Mouse (Mus musculus): ENCODE measurements around the gene Tmbim1. TPM values are rescaled to one million over a fixed set of nuclear protein-coding genes. Genes with fewer than 3 reads are reported as not detected.
"Not testable (repeated sequence)": the region's sequence is repeated elsewhere in the genome, so short reads cannot be mapped to it uniquely, and the experiment has no call there.

The Tmbim1 gene
- polyA plus RNA-seq, 1 experiment, result 46.0 TPM

DNA sequence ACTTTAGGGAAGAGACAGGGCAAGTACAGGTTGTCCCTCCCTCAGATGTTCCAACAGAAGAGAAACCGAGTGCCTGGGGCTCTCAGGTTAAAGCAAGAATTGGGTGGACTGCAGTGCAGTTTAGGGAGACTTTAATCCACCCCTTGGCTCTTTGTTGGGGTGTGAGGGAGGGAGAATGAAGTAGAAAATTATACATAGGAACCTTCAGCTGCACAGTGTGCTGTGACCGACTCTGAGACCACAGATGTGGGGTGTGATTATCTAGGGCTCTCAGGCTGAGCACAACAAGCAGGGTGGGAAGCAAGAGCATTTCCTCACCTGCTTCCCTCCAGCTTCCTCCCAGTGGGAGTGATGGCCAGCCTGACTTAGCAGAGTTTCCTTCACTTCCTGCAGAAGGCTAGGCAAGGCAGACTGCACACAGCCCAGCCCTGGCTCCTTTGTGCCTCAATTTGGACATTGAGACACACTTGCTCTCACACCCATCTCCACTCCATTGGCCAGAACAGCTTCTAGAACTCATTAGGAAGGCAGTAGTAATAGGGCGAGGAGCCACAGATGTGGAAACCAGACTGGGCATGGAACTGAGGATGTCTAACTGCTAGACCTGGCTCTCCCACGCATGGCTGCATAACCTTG, 25.7 kb upstream of the Tmbim1 start:
- Histone ChIP-seq H3K27ac (ENCODE audit: insufficient read depth, low read length) (no peak overlapping the region), H3K4me1 (ENCODE audit: control insufficient read depth, insufficient read depth, low read length) (peaks cover 5% of the 10 kb centered on the region; the same call in 1 of the 2 replicates), H3K4me3 (ENCODE audit: insufficient read depth, low read length) (no peak overlapping the region)
- no peak for TF ChIP-seq POLR2A (IDR thresholded peaks at IDR 0.05; ENCODE audit: extremely low read depth, insufficient read depth, low read length)

GRCm38 (mm10) chr1:74329899-74330431, 24.5 kb upstream of the Tmbim1 start:
- Histone ChIP-seq H3K4me1 (ENCODE audit: control insufficient read depth, insufficient read depth, low read length) (peaks cover 3% of the 10 kb centered on the region; the same call in 1 of the 2 replicates), H3K4me3 (ENCODE audit: insufficient read depth, low read length) (no peak overlapping the region), H3K27ac (ENCODE audit: insufficient read depth, low read length) (no peak overlapping the region)
- no peak for TF ChIP-seq POLR2A (IDR thresholded peaks at IDR 0.05; ENCODE audit: extremely low read depth, insufficient read depth, low read length)
- TF ChIP-seq CTCF (IDR thresholded peaks at IDR 0.05; ENCODE audit: extremely low read depth, insufficient read depth, low read length), result no peak

DNA sequence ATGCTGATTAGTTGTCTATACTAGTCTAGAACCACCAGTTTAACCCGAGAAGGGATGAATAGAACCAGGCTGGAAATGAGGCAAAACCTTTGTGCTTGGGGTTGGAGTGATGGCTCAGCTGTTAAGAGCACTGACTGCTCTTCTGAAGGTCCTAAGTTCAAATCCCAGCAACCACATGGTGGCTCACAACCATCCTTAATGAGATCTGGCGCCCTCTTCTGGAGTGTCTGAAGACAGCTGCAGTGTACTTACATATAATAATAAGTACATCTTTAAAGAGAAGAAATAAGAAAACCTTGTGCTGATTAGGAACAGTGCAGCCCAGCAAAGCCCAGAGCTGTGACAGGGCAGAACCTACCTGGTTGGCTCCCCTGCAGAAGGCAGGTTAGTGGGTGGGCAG, 21.5 kb upstream of the Tmbim1 start:
- H3K4me1 ChIP-seq (ENCODE audit: control insufficient read depth, insufficient read depth, low read length); H3K27ac ChIP-seq (ENCODE audit: insufficient read depth, low read length); H3K4me3 ChIP-seq (ENCODE audit: insufficient read depth, low read length): not testable (repeated sequence)

DNA sequence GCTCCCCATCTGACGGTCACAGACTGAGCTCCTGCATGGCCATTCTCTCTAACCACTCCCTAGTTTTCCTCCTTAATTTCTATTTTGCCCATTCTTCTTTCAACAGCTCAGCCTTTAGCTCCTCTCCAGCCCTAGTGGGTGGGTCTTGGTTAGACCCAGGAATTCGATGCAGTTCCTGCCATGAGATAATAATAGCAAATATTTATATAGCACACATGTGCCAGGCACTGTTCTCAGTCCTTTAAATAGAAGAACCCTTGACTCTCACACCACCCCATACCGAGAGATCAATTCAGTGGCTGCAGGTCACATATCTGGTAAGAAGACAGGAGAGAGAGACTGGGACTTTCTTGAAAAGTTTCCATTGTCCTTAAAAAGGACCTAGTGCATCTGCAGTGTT, 16.0 kb upstream of the Tmbim1 start:
- Histone ChIP-seq H3K4me1 (ENCODE audit: control insufficient read depth, insufficient read depth, low read length) (no peaks in the 10 kb centered on the region), H3K4me3 (ENCODE audit: insufficient read depth, low read length) (no peak overlapping the region), H3K27ac (ENCODE audit: insufficient read depth, low read length) (no peak overlapping the region)
- TF ChIP-seq CTCF (IDR thresholded peaks at IDR 0.05; ENCODE audit: extremely low read depth, insufficient read depth, low read length) (no peak), POLR2A (IDR thresholded peaks at IDR 0.05; ENCODE audit: extremely low read depth, insufficient read depth, low read length) (no peak)

DNA sequence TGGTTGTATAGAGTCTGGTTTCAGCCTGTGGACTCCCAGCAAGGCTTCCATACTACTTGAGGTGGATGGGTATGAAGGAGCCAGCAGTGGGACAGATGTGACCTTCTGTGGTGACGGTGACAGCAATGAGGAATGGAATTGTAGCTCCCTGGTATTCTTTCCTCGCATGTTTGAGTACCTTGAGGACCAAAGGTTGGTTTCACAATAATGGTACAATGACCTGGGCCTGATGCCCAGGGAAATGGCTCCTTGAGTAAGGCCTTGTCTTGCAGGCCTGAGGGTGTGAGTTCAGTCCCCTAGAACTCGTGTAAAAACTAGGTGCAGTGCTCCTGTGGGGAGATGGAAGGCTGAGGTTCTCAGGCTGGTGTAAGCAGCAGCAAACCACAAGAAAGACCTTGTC, 13.3 kb upstream of the Tmbim1 start:
- Histone ChIP-seq H3K4me3 (ENCODE audit: insufficient read depth, low read length) (no peak overlapping the region), H3K27ac (ENCODE audit: insufficient read depth, low read length) (no peak overlapping the region), H3K4me1 (ENCODE audit: control insufficient read depth, insufficient read depth, low read length) (no peaks in the 10 kb centered on the region)
- TF ChIP-seq CTCF (IDR thresholded peaks at IDR 0.05; ENCODE audit: extremely low read depth, insufficient read depth, low read length) (no peak), POLR2A (IDR thresholded peaks at IDR 0.05; ENCODE audit: extremely low read depth, insufficient read depth, low read length) (no peak)

DNA sequence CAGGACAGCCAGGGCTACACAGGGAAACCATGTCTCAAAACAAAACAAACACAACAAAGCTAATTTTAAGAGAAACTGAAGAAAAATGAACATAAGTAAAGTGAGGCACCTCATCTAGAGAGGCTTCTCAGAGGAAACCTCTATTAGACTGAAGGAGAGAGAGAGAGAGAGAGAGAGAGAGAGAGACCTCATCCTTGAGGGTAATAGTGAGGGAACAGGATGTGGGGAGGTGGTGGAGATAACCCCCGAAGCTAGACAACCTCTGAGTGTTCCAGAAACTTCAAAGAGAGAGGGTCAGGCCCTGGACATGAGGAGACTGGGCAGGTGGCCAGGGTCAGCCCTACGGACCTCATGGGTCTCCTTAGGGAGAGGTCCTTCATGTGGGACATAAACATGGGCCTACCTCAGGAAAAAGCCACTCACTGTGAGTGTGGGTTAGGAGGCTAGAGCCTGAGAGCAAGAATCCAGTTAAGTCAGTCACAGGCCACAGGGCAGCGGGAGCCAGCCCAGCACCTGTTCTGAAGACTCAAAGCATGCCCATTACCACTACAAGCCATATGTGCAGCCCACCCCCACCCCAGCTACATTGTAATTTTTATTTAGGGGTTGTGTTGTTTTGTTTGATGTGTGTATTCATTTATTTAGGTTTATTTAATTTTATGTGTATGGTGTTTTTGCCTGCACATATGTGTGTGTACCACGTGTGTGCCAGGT, 10.8 kb upstream of the Tmbim1 start:
- H3K27ac ChIP-seq (ENCODE audit: insufficient read depth, low read length), result no peak overlapping the region
- no peak overlapping the region for H3K4me3 ChIP-seq (ENCODE audit: insufficient read depth, low read length)
- TF ChIP-seq CTCF (IDR thresholded peaks at IDR 0.05; ENCODE audit: extremely low read depth, insufficient read depth, low read length), result no peak
- no peak for TF ChIP-seq POLR2A (IDR thresholded peaks at IDR 0.05; ENCODE audit: extremely low read depth, insufficient read depth, low read length)
- H3K4me1 ChIP-seq (ENCODE audit: control insufficient read depth, insufficient read depth, low read length), result peaks cover 1% of the 10 kb centered on the region; the same call in 1 of the 2 replicates

DNA sequence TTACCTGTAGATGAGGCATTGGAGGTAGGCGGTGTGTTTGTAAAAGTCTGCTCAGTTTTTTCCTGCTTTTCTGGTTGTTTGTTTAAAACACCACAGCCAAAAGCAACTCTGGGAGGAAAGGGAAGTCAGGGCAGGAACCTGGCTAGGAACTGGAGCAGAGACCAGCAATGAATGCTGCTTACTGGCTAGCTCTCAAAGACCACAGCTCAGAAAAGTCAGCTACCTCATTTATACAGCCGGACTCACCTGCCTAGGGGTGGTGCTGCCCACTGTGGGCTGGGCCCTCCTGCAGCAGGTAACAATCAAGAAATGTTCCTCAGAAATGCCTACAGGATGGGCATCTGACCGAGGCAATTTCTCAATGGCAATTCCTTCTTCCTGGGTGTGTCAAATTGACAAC, 9.4 kb upstream of the Tmbim1 start:
- no peak for TF ChIP-seq POLR2A (IDR thresholded peaks at IDR 0.05; ENCODE audit: extremely low read depth, insufficient read depth, low read length)
- no peak for TF ChIP-seq CTCF (IDR thresholded peaks at IDR 0.05; ENCODE audit: extremely low read depth, insufficient read depth, low read length)
- Histone ChIP-seq H3K27ac (ENCODE audit: insufficient read depth, low read length) (no peak overlapping the region), H3K4me3 (ENCODE audit: insufficient read depth, low read length) (no peak overlapping the region), H3K4me1 (ENCODE audit: control insufficient read depth, insufficient read depth, low read length) (peaks cover 1% of the 10 kb centered on the region; the same call in 1 of the 2 replicates)

DNA sequence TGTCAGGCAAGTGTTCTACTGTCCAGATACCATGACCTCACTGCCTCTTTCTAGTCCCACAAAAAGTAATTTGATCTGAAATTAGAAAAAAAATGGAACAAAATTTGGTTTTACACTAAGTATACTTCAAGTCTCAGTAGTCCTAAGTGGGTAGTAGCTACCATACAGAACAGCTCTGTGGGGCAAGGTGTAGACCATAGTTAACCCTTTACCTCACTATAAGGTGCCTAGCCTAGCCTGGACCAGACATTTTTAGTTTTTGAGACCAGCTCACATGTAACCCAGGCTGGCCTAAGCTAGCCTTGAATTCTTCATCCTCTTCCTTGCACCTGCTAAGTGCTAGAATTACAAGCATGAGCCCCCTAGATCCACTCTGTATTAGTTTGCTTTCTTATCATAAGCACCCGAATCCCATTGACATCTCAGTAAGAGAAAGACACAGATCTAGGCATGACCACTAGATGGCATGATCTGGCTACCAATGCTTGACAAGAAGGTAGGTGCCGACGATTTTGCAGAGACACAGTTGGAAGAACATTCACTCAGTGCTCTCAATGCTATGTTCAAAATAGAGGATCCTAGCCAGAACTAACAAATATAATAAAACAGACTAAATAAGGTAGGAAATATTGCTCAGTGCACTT, 7.7 kb upstream of the Tmbim1 start:
- TF ChIP-seq POLR2A (IDR thresholded peaks at IDR 0.05; ENCODE audit: extremely low read depth, insufficient read depth, low read length) (no peak), CTCF (IDR thresholded peaks at IDR 0.05; ENCODE audit: extremely low read depth, insufficient read depth, low read length) (peak; percentile 92)
- H3K4me3 ChIP-seq (ENCODE audit: insufficient read depth, low read length), result no peak overlapping the region
- peaks cover 1% of the 10 kb centered on the region; the same call in 1 of the 2 replicates for H3K4me1 ChIP-seq (ENCODE audit: control insufficient read depth, insufficient read depth, low read length)
- H3K27ac ChIP-seq (ENCODE audit: insufficient read depth, low read length), result no peak overlapping the region

- Histone ChIP-seq H3K27ac (ENCODE audit: insufficient read depth, low read length) (no peak overlapping the region), H3K4me1 (ENCODE audit: control insufficient read depth, insufficient read depth, low read length) (peaks cover 1% of the 10 kb centered on the region; the same call in 1 of the 2 replicates), H3K4me3 (ENCODE audit: insufficient read depth, low read length) (no peak overlapping the region)
- TF ChIP-seq POLR2A (IDR thresholded peaks at IDR 0.05; ENCODE audit: extremely low read depth, insufficient read depth, low read length) (no peak), CTCF (IDR thresholded peaks at IDR 0.05; ENCODE audit: extremely low read depth, insufficient read depth, low read length) (no peak)
Measured at GRCm38 (mm10) chr1:74309767-74310166, 4.3 kb upstream of the Tmbim1 start.
